Mouse (Mus musculus) c-Kit-positive CD71-negative TER-119-negative erythroid progenitor cells, embryonic 14.5 days (primary cell): Measurements from ENCODE around the gene Uqcr11.

Experiments used
- DNase-seq: peaks from one replicate; pipeline ENCODE4 v3.0.0-alpha.2; 2013; ENCODE audit warnings: low read depth

Gene Uqcr11

DNA sequence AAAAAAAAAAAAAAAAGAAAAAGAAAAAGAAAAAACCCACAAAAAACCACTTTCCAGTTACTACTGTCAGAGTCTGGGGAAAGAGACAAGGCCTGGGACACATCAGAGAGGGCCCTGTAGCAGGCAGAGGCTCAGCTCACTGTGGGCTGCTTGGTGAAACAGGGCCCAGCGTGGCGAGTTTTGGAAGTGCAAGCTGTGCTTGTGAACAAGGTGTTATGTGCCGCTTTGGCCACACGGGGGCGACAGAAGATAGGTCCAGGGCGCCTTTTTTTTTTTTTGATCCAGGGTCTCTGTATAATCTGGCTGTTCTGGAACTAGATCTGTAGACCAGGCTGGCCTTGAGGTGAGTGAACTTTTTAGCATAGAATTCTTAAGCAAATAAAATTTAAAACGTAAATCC lies 30.5 kb downstream of the Uqcr11 start:
- peak; percentile 89 for DNase-seq

DNA sequence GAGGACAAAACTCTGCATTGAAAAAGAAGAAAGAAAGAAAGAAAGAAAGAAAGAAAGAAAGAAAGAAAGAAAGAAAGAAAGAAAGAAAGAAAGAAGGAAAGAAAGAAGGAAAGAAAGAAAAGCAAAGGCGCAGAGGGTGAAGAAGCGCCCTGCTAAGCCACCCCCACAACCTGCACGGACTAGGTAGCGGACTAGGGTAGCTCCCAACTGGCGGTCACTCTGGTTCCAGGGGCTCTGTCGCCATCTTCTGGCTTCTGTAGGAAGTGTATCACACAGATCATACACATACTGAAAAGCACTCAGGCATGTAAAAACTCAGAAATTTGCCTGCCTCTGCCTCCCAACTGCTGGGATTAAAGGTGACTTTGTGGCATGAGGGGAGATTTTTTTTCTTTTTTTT lies 32.6 kb downstream of the Uqcr11 start:
- peak; percentile 79 for DNase-seq

DNA sequence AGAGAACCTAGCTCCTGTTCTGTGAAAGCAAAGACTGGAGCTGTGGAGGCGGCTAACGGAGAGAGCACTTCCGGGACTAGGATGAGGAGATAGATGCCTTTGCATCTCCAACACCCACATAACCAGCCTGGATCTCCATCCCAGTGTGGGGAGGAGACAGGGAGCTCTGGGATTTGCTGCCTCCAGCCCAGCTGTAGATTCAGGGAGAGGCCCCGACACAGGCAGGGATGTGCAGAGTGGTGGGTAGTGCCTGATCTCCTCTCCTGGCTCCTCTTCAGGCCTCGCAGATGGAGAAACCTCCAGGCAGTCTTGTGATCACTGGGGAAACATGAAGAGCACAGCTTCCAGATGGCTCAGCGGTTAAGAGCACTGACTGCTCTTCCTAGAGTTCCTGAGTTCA lies 33.9 kb downstream of the Uqcr11 start:
- no peak for DNase-seq

DNA sequence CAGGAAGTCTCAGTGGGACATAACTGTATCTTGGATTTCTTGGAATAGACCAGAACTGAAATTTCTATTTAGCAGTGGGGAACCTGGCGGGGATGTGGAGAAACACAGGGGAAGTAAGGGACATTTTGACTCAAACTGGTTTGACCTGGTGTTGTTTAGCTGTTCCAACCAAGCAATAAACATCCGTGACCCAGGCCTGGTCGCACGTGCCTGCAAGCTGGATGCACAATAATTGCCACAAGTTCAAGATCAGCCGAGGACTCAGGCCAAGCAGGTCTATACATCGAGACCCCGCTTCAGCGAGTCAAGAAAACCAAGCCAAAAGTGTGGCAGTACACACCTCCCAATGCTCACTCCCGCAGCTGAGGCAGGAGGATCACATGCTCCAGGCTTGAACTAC lies 34.6 kb downstream of the Uqcr11 start:
- DNase-seq, result no peak

DNA sequence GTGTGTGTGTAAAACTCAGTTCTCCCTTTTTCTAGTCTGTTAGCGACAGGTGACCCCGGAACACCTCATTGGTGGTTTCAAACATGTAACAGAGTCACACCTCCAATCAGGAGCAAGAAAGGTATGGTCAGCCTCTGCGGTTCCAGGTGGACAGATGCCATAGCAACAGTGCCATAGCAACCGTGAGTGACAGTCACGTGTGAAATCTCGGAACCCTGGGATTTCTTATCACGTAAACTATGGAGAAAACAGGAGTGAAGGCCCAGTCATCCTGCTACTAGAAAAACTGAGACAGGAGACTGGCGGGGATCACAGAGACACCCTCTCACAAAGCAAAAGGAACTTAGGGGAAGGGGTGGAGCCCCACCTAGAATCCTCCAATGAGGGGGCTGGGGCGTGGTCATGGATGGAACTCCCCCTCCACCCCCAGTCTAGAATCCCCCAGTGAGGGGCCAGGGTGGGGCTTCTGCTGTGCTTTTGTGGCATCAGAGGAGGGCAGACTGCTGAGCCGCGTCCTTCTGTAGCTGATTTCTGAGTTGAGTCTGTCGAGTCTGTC lies 35.1 kb downstream of the Uqcr11 start:
- DNase-seq, result peak; percentile 50

DNA sequence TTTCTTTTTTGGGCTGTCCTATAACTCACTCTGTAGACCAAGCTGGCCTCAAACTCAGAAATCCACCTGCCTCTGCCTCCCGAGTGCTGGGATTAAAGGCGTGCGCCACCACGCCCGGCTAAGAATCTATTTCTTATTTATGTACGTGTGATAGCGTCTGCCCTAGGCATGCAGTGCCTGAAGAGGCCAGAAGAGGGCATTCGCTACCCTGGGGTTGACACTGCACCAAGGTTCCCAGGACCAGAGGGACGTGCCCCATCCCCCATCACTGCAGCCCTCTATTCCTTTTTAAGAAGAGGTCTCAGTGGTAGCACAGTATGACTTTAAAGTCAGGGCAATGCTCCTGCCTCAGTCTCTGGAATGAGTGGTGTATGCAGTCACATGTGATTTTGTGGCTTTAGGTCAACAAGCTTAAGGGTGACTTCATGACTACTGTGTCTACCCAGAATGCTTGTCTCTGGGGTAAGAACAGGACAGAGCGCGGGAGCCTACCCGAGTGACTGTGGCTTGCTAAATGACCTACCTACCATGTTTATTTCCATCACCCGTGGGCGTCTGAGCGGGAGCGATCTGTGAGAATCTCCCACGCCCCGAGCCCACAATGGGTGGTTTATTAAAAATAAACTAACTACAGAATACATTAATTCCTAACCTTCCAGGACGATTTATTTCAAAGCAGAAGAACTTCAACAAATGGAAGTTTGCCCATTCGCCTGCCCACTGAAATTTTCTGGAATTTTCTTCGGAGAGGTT lies 36.5 kb downstream of the Uqcr11 start:
- no peak for DNase-seq

DNA sequence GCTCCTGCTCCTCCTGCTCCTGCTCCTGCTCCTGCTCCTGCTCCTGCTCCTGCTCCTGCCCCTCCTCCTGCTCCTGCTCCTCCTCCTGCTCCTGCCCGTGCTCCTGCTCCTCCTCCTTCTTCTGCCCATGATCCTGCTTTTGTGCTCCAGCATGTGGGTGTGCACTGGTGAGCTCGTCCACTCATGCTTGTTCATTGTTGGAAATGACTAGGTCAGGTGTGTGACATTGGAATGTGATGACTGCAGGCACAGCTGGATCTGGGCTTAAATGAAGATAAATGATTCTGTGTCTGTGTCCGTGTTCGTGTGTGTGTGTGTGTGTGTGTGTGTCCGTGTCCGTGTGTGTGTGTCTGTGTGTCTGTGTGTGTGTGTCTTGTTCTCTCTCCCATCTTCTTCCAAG lies 38.2 kb downstream of the Uqcr11 start:
- no peak for DNase-seq

DNA sequence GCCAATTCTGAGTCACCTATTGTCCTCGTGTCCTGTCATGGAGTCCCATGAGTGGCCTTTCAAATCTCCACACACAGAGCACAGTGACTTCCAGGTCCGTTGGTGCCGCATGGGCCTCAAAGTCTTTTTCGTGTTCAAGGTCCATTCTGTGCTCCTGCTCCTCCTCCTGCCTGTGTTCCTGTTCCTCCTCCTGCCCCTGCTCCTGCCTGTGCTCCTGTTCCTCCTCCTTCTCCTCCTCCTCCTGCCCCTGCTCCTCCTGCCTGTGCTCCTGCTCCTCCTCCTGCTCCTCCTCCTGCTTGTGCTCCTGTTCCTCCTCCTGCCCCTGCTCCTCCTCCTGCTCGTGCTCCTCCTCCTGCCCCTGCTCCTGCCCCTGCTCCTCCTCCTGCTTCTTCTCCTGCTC lies 38.7 kb downstream of the Uqcr11 start:
- DNase-seq, result no peak

DNA sequence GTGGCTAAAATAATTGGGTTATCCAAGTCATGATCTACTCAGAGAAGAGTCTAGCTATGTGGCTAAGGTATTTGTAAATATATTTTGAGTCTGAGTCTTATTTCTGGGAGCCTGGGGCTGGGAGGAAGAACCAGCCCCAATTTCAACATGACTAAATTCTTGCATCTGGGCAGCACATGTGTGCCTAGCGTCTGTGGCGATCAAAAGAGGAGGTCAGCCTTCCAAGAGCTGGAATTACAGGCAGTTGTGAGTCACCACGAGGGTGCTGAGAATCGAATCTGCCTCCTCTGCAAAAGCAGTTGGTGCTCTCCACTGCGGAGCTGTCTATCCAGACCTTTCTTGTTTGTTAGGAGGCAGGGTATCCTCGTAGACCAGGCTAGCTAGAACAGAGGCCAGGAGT lies 40.9 kb downstream of the Uqcr11 start:
- no peak for DNase-seq

DNA sequence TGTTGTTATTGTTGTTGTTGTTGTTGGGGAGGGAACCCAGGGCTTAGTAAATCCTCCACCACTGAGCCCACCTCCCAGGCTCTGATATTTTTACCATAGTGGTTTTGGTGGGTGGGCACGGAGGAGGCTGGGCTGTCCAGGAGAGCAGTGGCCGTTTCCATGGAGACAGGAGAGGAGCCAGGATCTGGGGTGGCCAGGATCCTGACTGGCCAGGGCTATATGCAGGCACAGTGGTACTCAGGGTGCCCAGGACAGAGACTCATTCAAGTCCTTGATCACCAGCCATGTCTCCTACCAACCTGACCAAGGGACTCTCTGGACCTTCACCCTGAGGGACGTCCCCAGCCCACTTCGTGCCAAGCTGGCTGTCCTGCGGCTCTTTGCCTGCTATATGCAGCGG lies 42.9 kb downstream of the Uqcr11 start:
- no peak for DNase-seq

DNA sequence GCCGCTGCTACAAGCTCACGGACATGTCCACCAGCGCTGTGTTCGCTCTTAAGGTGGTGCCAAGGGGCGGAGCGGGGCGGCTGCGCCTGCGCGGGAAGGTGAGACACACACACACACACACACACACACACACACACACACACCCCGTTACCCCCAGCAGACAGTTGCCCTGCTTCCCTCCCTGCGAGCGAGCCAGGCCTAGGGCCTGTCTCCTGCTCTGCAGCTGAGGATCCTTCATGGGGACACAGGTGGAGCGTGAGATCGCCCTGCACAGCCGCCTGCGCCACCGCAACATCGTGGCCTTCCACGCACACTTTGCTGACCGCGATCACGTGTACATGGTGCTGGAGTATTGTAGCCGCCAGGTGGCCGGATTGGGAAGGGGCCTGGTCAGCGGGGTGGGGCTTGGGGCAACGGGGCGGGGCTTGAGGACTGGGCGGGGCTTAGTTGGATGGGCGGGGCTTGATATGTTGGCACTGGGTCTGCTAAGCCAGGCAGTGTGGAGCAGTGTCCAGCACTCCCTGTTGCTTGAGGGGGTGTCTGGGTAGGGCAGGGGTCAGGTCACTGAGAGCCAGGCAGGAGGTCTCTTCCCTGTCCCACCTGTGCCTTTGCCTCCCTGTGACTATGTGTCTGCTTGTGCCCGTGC lies 48.5 kb downstream of the Uqcr11 start:
- no peak for DNase-seq

DNA sequence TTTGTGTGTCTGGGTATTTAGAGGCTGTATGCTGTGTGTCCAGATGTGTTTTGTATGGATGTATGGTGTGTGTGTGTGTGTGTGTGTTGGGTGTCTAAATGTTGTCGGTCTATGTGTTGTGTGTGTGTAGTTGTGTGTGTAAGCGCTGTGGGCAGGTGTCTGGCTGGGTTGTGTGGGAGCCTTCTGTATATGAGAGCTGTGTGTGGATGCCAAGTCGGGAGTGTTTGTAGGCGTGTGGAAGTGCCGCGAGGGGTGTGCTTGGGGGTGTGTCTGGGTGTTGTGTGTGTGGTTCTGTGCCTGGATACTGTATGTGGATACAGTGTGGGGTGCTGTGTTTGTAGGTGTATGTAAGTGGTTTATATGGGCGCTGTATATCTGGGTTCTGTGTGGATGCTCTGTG lies 49.3 kb downstream of the Uqcr11 start:
- DNase-seq, result no peak

DNA sequence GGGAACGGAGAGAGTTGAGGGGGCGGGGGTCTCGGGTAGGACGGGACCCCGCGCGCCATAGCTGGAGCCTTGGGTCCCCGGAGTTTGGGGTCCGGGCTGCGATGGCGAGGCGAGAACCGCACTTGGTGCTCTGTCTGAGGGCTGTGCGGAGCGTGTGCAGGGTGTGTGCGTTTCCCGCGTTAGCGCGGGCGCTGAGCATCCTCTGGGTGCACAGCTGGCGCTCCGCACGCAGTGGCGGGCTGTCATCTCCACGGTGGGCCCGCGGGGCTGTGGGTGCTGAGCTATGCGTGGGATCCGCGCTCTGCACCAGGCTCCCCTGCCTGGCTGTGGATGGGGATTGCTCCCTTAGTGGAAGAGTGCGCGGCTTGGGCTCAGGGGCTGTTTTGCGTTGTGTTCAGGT lies 49.9 kb downstream of the Uqcr11 start:
- DNase-seq, result no peak

DNA sequence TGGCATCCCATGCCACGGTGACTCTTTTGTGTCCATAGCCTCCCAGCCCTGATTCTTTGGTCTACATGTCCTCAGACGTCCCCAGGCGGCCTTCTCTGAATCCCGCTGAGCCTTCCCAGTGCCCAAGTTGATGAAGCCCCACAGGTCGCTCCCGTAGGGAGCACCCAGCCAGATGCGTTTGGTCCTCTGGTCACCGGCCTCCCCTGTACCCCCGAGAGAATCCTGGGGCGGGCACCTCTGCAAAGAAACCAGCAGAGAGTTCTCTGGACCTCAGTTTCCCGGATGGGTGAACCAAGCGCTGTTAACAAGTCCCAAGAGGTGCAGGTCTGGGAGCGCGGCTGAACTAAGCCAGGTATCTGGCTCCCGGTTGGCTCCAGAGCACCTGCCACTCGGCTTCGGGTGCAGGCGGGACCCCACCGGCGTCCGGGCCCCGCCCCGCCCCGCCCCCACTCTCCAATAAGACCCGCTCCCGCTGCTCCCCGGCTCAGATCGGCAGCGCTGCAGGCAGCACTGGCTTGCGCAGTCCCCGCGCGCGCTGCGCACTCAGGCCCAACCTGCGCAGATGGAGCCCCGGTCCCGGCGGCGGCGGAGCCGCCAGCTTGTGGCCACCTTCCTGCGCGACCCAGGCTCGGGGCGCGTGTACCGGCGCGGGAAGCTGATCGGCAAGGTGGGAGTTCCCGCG lies 50.5 kb downstream of the Uqcr11 start, which contains the start of gene Plk5:
Gene Plk5, plus strand, starts transcription at position 459 of the 682 bp plus-strand sequence.
- no peak for DNase-seq

DNA sequence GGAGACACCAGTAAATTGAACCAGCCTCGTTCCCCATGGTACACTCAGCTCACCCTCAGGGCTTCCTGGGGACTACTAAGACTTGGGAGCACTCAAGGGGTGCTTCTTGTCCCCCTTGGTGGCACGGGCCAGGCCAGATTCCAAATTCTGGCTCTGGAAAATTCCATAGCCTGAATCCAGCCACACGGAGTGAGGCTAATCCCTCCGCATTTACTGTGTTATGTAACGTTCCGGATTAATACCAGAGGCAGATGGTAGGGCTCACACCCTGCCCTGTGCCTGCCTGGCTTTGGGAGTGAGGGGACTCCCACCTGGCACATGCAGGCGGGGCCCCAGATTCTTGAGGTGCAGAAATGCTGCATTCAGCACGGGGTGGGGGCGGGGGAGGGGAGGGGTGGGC lies 51.2 kb downstream of the Uqcr11 start:
- DNase-seq, result no peak
